Mouse (Mus musculus) heart, postnatal 0 days (tissue): ENCODE measurements around the gene Ms4a4a.

Source experiments
- CTCF ChIP-seq: IDR thresholded peaks from 2 replicates; pipeline ENCODE4 v1.5.1; 2016; ENCODE audit warnings: antibody characterized with exemption, control low read depth, low read depth
- EP300 ChIP-seq: IDR thresholded peaks from 2 replicates; pipeline ENCODE4 v1.6.1; 2016; ENCODE audit warnings: antibody characterized with exemption, low read depth

DNA sequence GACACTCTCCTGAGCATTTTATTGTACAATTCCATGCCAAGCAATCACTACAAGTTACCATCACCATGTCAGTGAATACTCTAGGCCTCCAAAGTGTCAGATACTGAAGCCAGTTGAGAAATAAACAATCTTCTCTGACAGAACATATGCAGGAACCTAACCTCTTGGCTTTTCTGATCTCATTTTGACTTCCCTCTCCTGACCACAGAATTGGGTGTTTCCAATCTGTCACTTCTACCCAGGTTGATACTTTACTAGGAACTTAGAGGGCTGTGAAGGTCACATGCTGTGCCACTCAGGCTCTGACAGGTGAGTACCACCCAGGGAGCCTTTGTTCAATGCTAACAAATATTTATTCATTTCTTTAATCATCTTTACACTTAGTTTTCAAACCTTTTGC, 13.3 kb upstream of the Ms4a4a start:
- TF ChIP-seq CTCF (no peak), EP300 (no peak)
